Mouse (Mus musculus) heart, adult 2 months (tissue): ENCODE results near the gene Clstn3. TPM values are rescaled to one million over a fixed set of nuclear protein-coding genes. Genes with fewer than 3 reads are reported as not detected.
A peak's percentile ranks its signal among the peaks of the same experiment; 100 is the strongest.

Source experiments
- DNase-seq, 2 experiments: peaks; one replicate each; pipeline ENCODE4 v3.0.0; 2021
- H3K27ac ChIP-seq: fragments of 200-600 bp; 2 replicates; pipeline ENCODE4 v1.8.1; 2022
- H3K27me3 ChIP-seq: fragments of 200-500 bp; 2 replicates; pipeline ENCODE4 v1.6.1; 2012; ENCODE audit warnings: mild to moderate bottlenecking, low read length, inconsistent platforms, mixed read lengths; ENCODE audit not compliant: control insufficient read depth, insufficient read depth
- H3K36me3 ChIP-seq: fragments of 200-500 bp; 2 replicates; pipeline ENCODE4 v1.6.1; 2012; ENCODE audit warnings: low read length, inconsistent platforms; ENCODE audit not compliant: control insufficient read depth, insufficient read depth
- H3K4me1 ChIP-seq: fragments of 200-500 bp; 2 replicates; pipeline ENCODE4 v1.6.1; 2011; ENCODE audit warnings: low read length; ENCODE audit not compliant: control insufficient read depth, insufficient read depth
- H3K4me3 ChIP-seq: fragments of 200-600 bp; 2 replicates; pipeline ENCODE4 v1.8.1; 2022
- H3K79me2 ChIP-seq: fragments of 200-500 bp; replicated peaks from 2 replicates; pipeline ENCODE4 v1.6.1; 2012; ENCODE audit warnings: mild to moderate bottlenecking, inconsistent platforms, low read length, moderate library complexity, mixed read lengths; ENCODE audit not compliant: control insufficient read depth, insufficient read depth
- H3K9ac ChIP-seq: fragments of 200-500 bp; 2 replicates; pipeline ENCODE4 v1.6.1; 2012; ENCODE audit warnings: low read depth, mild to moderate bottlenecking, control low read depth, inconsistent platforms, low read length, mixed read lengths
- CTCF ChIP-seq: fragments of 200-600 bp; IDR thresholded peaks from 2 replicates; pipeline ENCODE4 v1.8.1; 2022; ENCODE audit warnings: antibody characterized with exemption, mild to moderate bottlenecking, moderate library complexity
- EP300 ChIP-seq: fragments of 200-500 bp; IDR thresholded peaks from 2 replicates; pipeline ENCODE4 v1.6.1; 2011; ENCODE audit warnings: low read depth, low read length, control low read depth; ENCODE audit not compliant: insufficient read depth
- POLR2A ChIP-seq: fragments of 200-500 bp; IDR thresholded peaks from 2 replicates; pipeline ENCODE4 v1.6.1; 2011; ENCODE audit warnings: mild to moderate bottlenecking, low read depth, low read length, control low read depth; ENCODE audit not compliant: insufficient read depth
- WGBS: fragments of 180-500 bp; shearing (Covaris S2); methylation state at CpG from one replicate; pipeline ENCODE4 v1.1.7; 2018; 5-methylcytosine and 5-hydroxymethylcytosine counted together
- intact Hi-C: fragments of 180-260 bp; cut with DNase I; formaldehyde crosslinking; loops from one replicate; pipeline ENCODE4 v1.15.1; 2025
- polyA plus RNA-seq: library from polyadenylated mRNA; depleted of rRNA; stranded (reverse); fragments of >200 nt; gene quantifications from 2 replicates; pipeline ENCODE4 v1.2.3, GENCODE M21; 2012
- total RNA-seq, 2 experiments: library from RNA; stranded (reverse); gene quantifications; 2 replicates each; pipeline ENCODE4 v1.2.3; 2021

Clstn3 gene
- total and polyA plus RNA-seq, 3 experiments = 1.4 to 11.8 (median 1.9) TPM

DNA sequence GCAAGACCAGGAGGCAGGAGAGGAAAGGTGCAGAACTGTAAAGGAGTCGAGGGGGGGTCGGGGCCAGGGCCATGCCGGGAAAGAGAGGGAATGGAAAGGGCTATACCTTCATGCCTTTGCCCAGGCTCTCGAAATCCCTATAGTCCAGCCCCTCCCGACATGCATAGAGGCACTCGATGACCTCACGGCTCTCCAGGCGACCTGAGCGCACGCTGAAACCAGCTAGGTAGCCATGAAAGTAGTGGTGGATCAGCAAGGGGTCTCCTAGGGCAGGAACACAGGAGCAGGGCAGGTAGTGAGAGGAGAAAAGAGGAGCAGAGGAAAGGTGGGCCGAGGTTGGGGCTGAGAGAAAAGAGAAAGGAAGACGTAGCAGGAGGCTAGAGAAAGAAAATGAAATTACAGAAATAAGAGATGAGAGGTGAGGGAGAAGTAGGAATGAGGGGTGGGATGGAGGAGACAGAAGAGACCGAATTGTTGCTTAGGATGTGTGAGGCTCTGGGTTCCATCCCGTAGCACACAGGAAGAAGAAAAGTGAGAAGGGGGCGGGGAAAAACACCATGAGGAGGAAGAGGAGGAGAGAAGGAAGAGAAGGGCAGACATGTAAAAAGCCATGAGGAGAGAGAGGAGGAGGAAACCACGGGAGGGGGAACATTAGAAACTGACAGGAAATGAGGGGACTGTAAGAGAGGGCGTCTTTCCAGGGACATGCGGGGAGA is 14.8 kb downstream of the Clstn3 start:
- Histone ChIP-seq H3K79me2 (no peaks in the 10 kb centered on the region), H3K4me3 (no peak overlapping the region), H3K27ac (no peak overlapping the region), H3K9ac (no peak overlapping the region), H3K4me1 (no peaks in the 10 kb centered on the region), H3K27me3 (no peaks in the 10 kb centered on the region), H3K36me3 (no peaks in the 10 kb centered on the region)
- intact Hi-C loops = no loop called here
- no peak for TF ChIP-seq POLR2A
- TF ChIP-seq CTCF = no peak
- TF ChIP-seq EP300 = no peak
- WGBS = 69% methylated on average over 18 of the region's 18 CpGs
- no peak for DNase-seq

DNA sequence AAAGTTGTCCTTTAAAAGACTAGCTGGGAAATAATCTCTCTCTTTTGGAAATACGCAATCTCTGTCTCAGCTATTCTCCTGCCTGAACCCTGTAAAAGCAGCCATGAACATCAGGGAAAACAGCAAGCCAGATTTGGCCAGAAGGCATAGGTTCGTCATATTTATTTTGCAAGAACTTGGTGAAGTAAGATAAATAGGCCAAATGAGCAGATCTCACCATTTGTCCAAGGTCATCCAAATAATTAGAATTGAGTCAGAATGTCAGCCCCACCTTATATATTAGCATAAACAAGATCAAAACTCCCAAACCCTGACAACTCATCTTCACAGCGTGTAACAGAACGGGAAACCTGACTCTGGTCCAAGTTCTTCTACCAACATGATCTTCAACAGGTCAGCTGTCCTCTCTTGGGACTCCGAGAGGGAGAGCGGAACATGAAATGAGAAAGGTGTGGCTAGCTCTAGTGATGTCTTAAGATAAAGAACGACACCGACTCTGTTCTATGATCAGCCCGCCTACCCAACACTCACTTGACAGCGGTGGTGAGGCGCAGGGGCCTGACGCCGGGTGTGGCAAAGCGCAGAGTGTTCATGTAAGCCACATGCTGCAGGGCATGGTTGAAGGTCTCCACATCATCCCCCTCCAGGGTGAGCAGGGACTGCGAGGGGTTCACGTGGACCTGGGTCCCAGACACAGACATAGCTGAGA is 15.5 kb downstream of the Clstn3 start:
- DNase-seq = no peak
- intact Hi-C loops = no loop called here
- Histone ChIP-seq H3K4me3 (no peak overlapping the region), H3K9ac (no peak overlapping the region), H3K27ac (no peak overlapping the region), H3K79me2 (no peaks in the 10 kb centered on the region), H3K27me3 (no peaks in the 10 kb centered on the region), H3K4me1 (no peaks in the 10 kb centered on the region), H3K36me3 (no peaks in the 10 kb centered on the region)
- 89% methylated on average over 16 of the region's 16 CpGs for WGBS
- TF ChIP-seq EP300 (no peak), CTCF (no peak), POLR2A (no peak)

DNA sequence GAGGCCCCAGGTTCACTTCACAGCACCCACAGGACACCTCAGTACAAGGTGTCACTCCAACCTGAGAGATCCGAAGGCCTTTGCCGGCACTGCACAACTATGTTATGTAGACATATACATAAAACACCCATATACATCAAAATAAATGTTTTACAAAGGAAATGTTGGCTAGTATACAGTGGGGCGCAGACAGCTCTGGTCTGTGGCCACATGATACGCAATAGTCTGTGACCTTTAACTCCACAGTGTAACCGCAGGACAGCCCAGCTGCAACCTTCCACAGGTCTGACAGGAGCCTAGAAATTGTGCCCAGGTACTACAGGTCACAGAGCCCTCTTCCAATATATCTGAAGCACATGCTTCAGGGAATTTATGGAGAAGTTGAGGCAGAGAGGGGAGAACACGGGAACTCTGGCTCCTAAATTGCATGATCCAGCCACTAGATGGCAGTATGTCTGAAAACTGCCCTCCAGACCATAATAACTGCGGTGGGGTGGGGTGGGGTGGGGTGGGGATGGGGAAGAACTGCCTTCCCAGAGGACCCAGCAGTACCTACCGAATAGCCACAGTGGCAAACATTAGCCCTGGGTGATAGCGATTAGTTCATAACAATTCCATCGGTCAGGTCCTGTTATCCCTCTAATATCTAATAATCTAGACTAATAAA is 16.3 kb downstream of the Clstn3 start:
- no peak overlapping the region for H3K27ac ChIP-seq
- no peak overlapping the region for H3K9ac ChIP-seq
- TF ChIP-seq CTCF (peak; percentile 61), EP300 (no peak)
- H3K27me3 ChIP-seq = no peaks in the 10 kb centered on the region
- intact Hi-C loops = no loop called here
- H3K4me1 ChIP-seq = no peaks in the 10 kb centered on the region
- no peak for DNase-seq
- H3K36me3 ChIP-seq = no peaks in the 10 kb centered on the region
- 75% methylated on average over 10 of the region's 10 CpGs for WGBS
- no peaks in the 10 kb centered on the region for H3K79me2 ChIP-seq
- H3K4me3 ChIP-seq = no peak overlapping the region

DNA sequence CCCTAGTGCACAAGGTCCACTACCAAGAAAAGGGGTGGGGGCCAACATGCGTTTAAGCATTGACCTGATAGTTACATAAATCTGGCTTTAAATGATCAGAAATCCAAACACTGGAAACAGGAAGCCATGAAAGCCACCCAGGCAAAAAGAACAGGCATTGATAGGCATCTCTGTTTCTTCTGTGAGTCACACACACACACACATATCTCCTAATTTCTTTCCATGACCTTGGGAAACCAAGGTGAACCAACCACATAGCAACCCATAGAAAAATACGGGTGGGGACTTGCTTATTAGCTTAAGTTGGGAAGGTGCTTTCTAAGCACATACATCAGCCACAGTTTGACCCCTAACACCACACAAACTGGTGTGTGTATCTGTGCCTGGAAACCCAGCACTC is 17.2 kb downstream of the Clstn3 start:
- TF ChIP-seq CTCF (no peak), EP300 (no peak), POLR2A (no peak)
- WGBS = 77% methylated on average over 2 of the region's 2 CpGs
- H3K4me1 ChIP-seq = no peaks in the 10 kb centered on the region
- intact Hi-C loops = no loop called here
- H3K27me3 ChIP-seq = no peaks in the 10 kb centered on the region
- H3K27ac ChIP-seq = no peak overlapping the region
- H3K36me3 ChIP-seq = no peaks in the 10 kb centered on the region
- H3K4me3 ChIP-seq = no peak overlapping the region
- DNase-seq = no peak
- H3K9ac ChIP-seq = no peak overlapping the region
- no peaks in the 10 kb centered on the region for H3K79me2 ChIP-seq

- no peak overlapping the region for H3K27ac ChIP-seq
- TF ChIP-seq POLR2A (no peak), CTCF (no peak), EP300 (no peak)
- H3K79me2 ChIP-seq = no peaks in the 10 kb centered on the region
- 92% methylated on average over 9 of the region's 9 CpGs for WGBS
- DNase-seq = no peak
- H3K9ac ChIP-seq = no peak overlapping the region
- no peak overlapping the region for H3K4me3 ChIP-seq
- intact Hi-C loops = no loop called here
- no peaks in the 10 kb centered on the region for H3K36me3 ChIP-seq
- no peaks in the 10 kb centered on the region for H3K4me1 ChIP-seq
- no peaks in the 10 kb centered on the region for H3K27me3 ChIP-seq
Observed at GRCm38 (mm10) chr6:124446459-124446858, 18.1 kb downstream of the Clstn3 start.

GRCm38 (mm10) chr6:124446024-124446423 is 18.6 kb downstream of the Clstn3 start:
- Histone ChIP-seq H3K36me3 (no peaks in the 10 kb centered on the region), H3K4me1 (no peaks in the 10 kb centered on the region), H3K27ac (no peak overlapping the region), H3K4me3 (no peak overlapping the region), H3K79me2 (no peaks in the 10 kb centered on the region), H3K27me3 (no peaks in the 10 kb centered on the region), H3K9ac (no peak overlapping the region)
- TF ChIP-seq POLR2A = no peak
- TF ChIP-seq CTCF = no peak
- TF ChIP-seq EP300 = no peak
- WGBS = 95% methylated on average over 2 of the region's 2 CpGs
- intact Hi-C loops = no loop called here
- DNase-seq = no peak
